Mouse (Mus musculus): ENCODE data around the gene Cphx1. TPM values are rescaled to one million over a fixed set of nuclear protein-coding genes. Genes with fewer than 3 reads are reported as not detected.
"Not testable (repeated sequence)": the region's sequence is repeated elsewhere in the genome, so short reads cannot be mapped to it uniquely, and the experiment has no call there.

Cphx1 gene
- total RNA-seq (2021) = not detected

- DNase-seq = not testable (repeated sequence)
These were observed at the start of gene Cphx1 for GRCm38 (mm10) chr14:25938004-25938403. Gene Cphx1 (plus strand): TSS chr14:25938304.

DNA sequence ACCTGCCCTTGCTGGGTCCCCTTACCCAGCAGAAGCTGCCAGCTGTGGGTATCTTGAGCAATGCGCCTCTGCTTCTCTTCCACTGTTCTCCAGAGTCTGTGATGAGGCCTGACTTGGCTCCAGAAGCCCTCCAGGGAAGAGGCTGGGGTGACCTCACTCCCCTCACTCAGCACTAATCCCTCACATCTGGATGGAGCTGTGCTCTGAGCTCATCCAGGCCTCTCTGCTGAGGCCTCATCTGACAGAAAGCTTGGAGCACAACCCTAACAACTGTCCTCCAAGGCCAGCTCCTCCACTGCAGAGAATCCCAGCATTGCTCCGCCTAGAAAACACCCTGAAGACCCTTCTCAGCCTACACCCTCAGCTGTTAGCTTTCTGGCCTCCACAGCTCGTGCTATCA is 43.5 kb upstream of the Cphx1 start:
- DNase-seq = not testable (repeated sequence)

DNA sequence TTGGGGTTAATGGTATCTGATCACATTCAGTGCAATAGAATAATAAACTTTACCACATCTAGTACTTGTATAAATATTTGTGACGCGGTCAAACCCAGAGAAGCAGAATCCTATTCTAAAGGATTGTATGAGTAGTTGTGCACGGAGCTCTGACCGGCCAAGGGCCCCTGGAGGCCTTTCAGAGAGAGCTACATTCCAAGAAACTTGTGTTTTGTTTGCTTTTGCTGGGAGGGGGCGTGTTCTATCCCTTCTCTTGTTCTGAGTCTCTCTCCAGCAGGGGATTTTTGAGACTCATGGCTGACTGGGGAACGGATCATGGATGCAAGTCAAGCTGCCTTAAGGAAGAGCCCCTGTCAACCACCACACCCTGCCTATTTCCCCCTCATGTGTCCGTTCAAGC is 42.4 kb upstream of the Cphx1 start:
- DNase-seq = not testable (repeated sequence)

DNA sequence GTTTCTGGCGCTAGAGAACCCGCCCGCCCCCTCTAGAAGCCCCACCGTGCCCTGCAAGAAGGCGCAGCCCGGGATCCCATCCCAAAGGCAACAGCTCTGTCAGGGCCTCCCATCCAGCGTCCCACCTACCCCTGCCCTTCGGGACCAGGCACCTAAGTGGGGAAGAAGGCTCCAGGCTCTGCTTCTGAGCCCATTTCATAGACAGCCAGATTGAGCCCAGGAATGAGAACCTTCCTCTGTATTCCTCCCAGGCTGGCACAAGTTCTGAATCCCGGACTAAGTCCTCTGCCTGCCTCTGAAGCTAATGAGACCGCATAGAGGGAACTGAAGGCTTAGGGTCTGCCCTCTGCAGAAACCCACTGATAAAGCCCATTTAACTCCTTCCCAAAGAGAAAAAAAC is 35.1 kb upstream of the Cphx1 start, which contains the start of gene Plac9a:
Plac9a (minus strand) TSS at position 101 of the 400 bp plus-strand sequence.
- not testable (repeated sequence) for DNase-seq

DNA sequence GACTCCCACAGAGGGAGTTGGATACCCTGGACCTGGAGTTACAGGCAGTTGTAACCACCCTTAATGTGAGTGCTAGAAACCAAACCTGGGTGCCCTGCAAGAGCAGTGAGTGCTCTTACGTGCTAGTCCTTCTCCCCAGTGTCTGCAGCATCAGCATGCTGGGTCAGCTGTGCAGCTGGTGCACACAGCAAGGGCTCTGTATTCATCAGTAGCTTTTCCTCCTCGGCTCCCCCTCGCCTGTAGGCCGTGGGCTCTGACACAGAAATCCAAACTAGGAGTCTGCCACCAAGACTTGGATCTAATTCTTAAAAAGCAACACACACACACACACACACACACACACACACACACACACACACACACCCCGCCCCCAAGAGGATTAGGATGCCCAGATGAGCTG is 32.9 kb upstream of the Cphx1 start:
- not testable (repeated sequence) for DNase-seq

DNA sequence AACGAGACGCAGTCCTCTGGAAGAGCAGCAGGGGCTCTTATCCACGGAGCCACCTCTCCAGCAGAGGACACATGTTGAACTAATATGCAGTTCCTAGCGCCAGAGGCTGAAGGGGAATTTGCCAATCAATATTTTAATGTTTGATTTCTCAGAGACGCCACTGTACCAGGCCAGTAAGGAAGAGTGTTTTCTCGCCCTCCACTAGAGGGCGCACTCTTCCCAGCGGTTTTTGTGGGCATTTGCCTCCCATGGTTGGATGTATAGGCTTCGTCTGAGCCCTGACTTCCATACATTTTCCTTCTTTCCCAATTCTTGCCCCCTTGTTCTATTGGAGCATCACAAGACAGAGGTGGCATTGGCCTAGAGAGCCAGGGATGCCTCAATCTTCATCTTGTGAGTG is 30.8 kb upstream of the Cphx1 start:
- DNase-seq = not testable (repeated sequence)

DNA sequence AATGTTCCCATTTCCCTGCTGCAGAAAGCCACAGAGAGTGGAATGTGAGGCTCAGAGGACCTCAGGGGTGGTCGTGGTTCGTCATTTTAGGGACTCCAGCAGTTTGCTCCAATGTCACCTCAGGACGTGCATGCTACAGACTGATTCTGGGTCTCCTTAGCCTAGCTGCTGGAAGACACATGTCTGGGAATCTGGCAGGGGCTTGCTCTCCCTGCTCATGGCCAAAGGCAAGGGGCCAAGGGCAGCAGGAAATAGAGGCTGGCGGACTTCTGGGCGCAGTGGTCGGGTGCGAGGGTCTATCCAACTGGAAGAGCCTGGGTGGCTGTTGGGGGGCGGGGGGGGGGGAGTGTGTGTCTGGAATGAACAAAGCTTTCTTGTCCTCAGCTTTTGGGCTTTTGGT is 29.1 kb upstream of the Cphx1 start:
- not testable (repeated sequence) for DNase-seq

- not testable (repeated sequence) for DNase-seq
These were observed 19.5 kb upstream of the Cphx1 start for GRCm38 (mm10) chr14:25918427-25919170.

DNA sequence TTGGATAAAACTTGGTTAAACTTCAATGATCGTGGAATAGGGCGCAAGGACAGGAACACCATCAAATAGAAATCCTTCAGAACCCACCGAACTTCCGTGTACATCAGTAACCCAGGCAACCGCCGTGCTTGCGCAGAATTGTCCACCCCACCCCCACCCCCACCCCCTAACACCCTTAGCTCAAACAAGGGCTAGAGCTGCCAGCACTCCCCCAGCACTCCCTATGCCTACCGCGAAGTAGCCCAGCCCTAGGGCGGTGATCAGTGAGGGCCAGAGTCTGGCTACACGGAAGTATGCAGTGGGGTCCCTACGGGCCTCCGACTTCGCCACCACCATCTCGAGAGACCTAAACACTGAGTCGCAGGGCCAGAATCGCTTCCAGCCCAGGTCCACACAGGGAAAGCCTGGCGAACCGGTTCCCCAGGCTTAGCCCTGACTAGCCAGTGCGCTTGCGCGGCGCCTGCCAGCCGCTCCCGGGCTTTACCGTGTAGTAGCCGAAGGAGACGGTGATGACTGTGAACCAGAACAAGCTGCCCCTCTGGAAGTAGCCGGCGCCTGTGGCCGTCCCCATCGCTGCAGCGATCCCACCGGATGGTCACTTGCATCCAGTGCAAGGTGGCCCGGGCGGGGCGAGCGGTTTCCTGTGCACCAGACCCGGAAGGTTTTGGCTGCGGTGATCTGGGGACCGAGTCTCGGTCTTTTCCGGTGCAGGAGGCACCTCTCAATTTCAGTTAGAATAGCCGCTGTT is 11.1 kb upstream of the Cphx1 start:
- not testable (repeated sequence) for DNase-seq

GRCm38 (mm10) chr14:25927562-25927881 is 10.6 kb upstream of the Cphx1 start, which contains the start of gene Tmem254a:
Gene Tmem254a (minus strand): TSS chr14:25927672.
- not testable (repeated sequence) for DNase-seq

GRCm38 (mm10) chr14:25936867-25937630 is 1.1 kb upstream of the Cphx1 start:
- not testable (repeated sequence) for DNase-seq

- DNase-seq = not testable (repeated sequence)
These were observed 19.8 kb downstream of the Cphx1 start for GRCm38 (mm10) chr14:25957861-25958260.

DNA sequence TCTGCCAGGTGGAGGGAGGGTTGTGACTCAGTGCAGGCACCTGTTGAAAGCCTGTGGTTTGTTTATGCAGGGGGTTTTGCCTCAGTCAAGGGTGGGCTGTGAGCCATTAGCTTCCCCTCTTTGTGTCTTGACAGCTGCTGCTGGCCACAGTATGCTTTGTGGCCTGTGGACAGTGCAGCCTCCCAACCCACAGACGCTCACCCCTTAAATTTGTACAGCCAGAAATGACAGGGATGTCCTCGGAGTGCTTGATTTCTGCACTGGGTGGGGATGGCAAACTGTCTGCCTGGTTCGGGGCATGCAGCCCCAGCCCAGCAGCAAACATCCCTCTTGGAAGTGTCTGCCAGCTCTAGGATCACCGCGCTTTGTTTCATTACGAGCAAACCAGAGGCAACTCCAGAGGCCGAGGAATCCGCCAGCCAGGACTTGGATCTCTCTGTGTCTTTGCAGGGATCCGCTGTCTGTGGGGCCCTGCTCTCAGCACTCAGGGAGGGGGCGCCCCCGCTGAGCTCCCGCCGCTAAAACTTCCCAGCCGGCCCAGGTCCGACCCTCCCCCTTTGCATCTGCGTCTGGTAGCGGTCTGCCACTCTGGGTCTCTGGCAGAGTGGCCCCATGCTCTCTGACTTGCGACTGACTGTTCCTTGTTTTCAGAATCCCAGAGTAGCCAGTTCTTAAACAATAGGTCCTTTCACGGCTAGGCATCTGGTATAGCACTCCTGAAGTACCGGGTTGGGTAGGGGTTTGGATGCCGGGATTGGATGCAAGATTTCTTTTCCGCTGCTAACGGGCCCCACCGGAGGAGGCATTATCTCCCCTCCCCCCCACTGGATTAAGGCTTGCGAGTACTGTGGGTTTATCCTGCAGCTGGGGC is 40.5 kb downstream of the Cphx1 start, which contains the start of gene Duxbl1:
Duxbl1 (plus strand) TSS at position 207 of the 871 bp plus-strand sequence.
- DNase-seq = not testable (repeated sequence)

- not testable (repeated sequence) for DNase-seq
These were observed 41.3 kb downstream of the Cphx1 start for GRCm38 (mm10) chr14:25979242-25979941.

GRCm38 (mm10) chr14:25981880-25982279 is 43.8 kb downstream of the Cphx1 start:
- not testable (repeated sequence) for DNase-seq

Other genes with a start within 250 kb of the Cphx1 start
- gene Ppif, start 244.2 kb upstream of the Cphx1 start, total RNA-seq (2021) = 10 to 100 TPM; 27.0 to 28.2 TPM
- gene Zcchc24, start 169.3 kb upstream of the Cphx1 start, total RNA-seq (2021) = 10 to 100 TPM; 53.5 to 60.2 TPM
- 10 to 100 TPM; 70.0 to 81.0 TPM for gene Anxa11, start 96.1 kb upstream of the Cphx1 start, total RNA-seq (2021)
- not detected for gene Plac9a, start 35.2 kb upstream of the Cphx1 start, total RNA-seq (2021)
- 10 to 100 TPM in 1 of 2 experiments, 1 to 10 TPM in 1; 9.2 to 10.0 TPM for gene Tmem254a, start 10.6 kb upstream of the Cphx1 start, total RNA-seq (2021)
- gene Duxbl1, start 40.3 kb downstream of the Cphx1 start, total RNA-seq (2021) = under 1 TPM; 0.77 to 0.83 TPM
- 1 to 10 TPM in 1 of 2 experiments, under 1 TPM in 1; 0.87 to 4.7 TPM for gene Gm9780, start 104.4 kb downstream of the Cphx1 start, total RNA-seq (2021)
- gene Tmem254c, start 129.1 kb downstream of the Cphx1 start, total RNA-seq (2021) = 10 to 100 TPM; 18.4 to 19.2 TPM
- gene Cphx2, start 143.2 kb downstream of the Cphx1 start, total RNA-seq (2021) = not detected
- gene Cphx3, start 144.0 kb downstream of the Cphx1 start, total RNA-seq (2021) = not detected
- under 1 TPM in 1 of 2 experiments, not detected in 1; 0.25 TPM for gene Duxbl2, start 180.0 kb downstream of the Cphx1 start, total RNA-seq (2021)
- gene Plac9b, start 244.2 kb downstream of the Cphx1 start, total RNA-seq (2021) = 1 to 10 TPM; 3.8 to 7.3 TPM